Mouse (Mus musculus): Measurements from ENCODE around the gene Kcnab1. TPM values are rescaled to one million over a fixed set of nuclear protein-coding genes. Genes with fewer than 3 reads are reported as not detected.

The Kcnab1 gene
- polyA plus RNA-seq, 1 experiment = 0.78 TPM

GRCm38 (mm10) chr3:65358841-65359240, 249.7 kb downstream of the Kcnab1 start:
- Histone ChIP-seq H3K27ac (ENCODE audit: insufficient read depth, low read depth, low read length) (no peak overlapping the region), H3K4me3 (ENCODE audit: insufficient read depth, low read length) (no peak overlapping the region), H3K4me1 (ENCODE audit: control insufficient read depth, insufficient read depth, low read length) (peaks cover 9% of the 10 kb centered on the region)
- TF ChIP-seq CTCF (IDR thresholded peaks at IDR 0.05; ENCODE audit: low read depth, low read length) = no peak
- TF ChIP-seq POLR2A (IDR thresholded peaks at IDR 0.05; ENCODE audit: borderline replicate concordance, low read depth, low read length) = no peak

- TF ChIP-seq POLR2A (IDR thresholded peaks at IDR 0.05; ENCODE audit: borderline replicate concordance, low read depth, low read length) (no peak), CTCF (IDR thresholded peaks at IDR 0.05; ENCODE audit: low read depth, low read length) (no peak)
- Histone ChIP-seq H3K4me3 (ENCODE audit: insufficient read depth, low read length) (no peak overlapping the region), H3K4me1 (ENCODE audit: control insufficient read depth, insufficient read depth, low read length) (peaks cover 6% of the 10 kb centered on the region), H3K27ac (ENCODE audit: insufficient read depth, low read depth, low read length) (no peak overlapping the region)
Measured at GRCm38 (mm10) chr3:65360163-65360969, 251.2 kb downstream of the Kcnab1 start.

- Histone ChIP-seq H3K4me1 (ENCODE audit: control insufficient read depth, insufficient read depth, low read length) (peaks cover 2% of the 10 kb centered on the region; the same call in 1 of the 2 replicates), H3K27ac (ENCODE audit: insufficient read depth, low read depth, low read length) (no peak overlapping the region), H3K4me3 (ENCODE audit: insufficient read depth, low read length) (no peak overlapping the region)
- TF ChIP-seq CTCF (IDR thresholded peaks at IDR 0.05; ENCODE audit: low read depth, low read length) = no peak
- no peak for TF ChIP-seq POLR2A (IDR thresholded peaks at IDR 0.05; ENCODE audit: borderline replicate concordance, low read depth, low read length)
Measured at GRCm38 (mm10) chr3:65363438-65363837, 254.3 kb downstream of the Kcnab1 start.

- Histone ChIP-seq H3K4me3 (ENCODE audit: insufficient read depth, low read length) (no peak overlapping the region), H3K4me1 (ENCODE audit: control insufficient read depth, insufficient read depth, low read length) (peaks cover 2% of the 10 kb centered on the region; the same call in 1 of the 2 replicates), H3K27ac (ENCODE audit: insufficient read depth, low read depth, low read length) (no peak overlapping the region)
- no peak for TF ChIP-seq CTCF (IDR thresholded peaks at IDR 0.05; ENCODE audit: low read depth, low read length)
- no peak for TF ChIP-seq POLR2A (IDR thresholded peaks at IDR 0.05; ENCODE audit: borderline replicate concordance, low read depth, low read length)
Measured at GRCm38 (mm10) chr3:65365184-65365583, 256.0 kb downstream of the Kcnab1 start.

- TF ChIP-seq CTCF (IDR thresholded peaks at IDR 0.05; ENCODE audit: low read depth, low read length) (no peak), POLR2A (IDR thresholded peaks at IDR 0.05; ENCODE audit: borderline replicate concordance, low read depth, low read length) (no peak)
- peaks cover 2% of the 10 kb centered on the region; the same call in 1 of the 2 replicates for H3K4me1 ChIP-seq (ENCODE audit: control insufficient read depth, insufficient read depth, low read length)
- no peak overlapping the region for H3K27ac ChIP-seq (ENCODE audit: insufficient read depth, low read depth, low read length)
- no peak overlapping the region for H3K4me3 ChIP-seq (ENCODE audit: insufficient read depth, low read length)
Measured at GRCm38 (mm10) chr3:65365921-65366710, 256.9 kb downstream of the Kcnab1 start.

GRCm38 (mm10) chr3:65367944-65368343, 258.8 kb downstream of the Kcnab1 start:
- H3K4me3 ChIP-seq (ENCODE audit: insufficient read depth, low read length) = no peak overlapping the region
- H3K27ac ChIP-seq (ENCODE audit: insufficient read depth, low read depth, low read length) = no peak overlapping the region
- H3K4me1 ChIP-seq (ENCODE audit: control insufficient read depth, insufficient read depth, low read length) = peaks cover 2% of the 10 kb centered on the region; the same call in 1 of the 2 replicates
- TF ChIP-seq CTCF (IDR thresholded peaks at IDR 0.05; ENCODE audit: low read depth, low read length) = no peak
- TF ChIP-seq POLR2A (IDR thresholded peaks at IDR 0.05; ENCODE audit: borderline replicate concordance, low read depth, low read length) = no peak

- TF ChIP-seq POLR2A (IDR thresholded peaks at IDR 0.05; ENCODE audit: borderline replicate concordance, low read depth, low read length) = no peak
- no peak for TF ChIP-seq CTCF (IDR thresholded peaks at IDR 0.05; ENCODE audit: low read depth, low read length)
- H3K27ac ChIP-seq (ENCODE audit: insufficient read depth, low read depth, low read length) = no peak overlapping the region
- H3K4me3 ChIP-seq (ENCODE audit: insufficient read depth, low read length) = no peak overlapping the region
- no peaks in the 10 kb centered on the region for H3K4me1 ChIP-seq (ENCODE audit: control insufficient read depth, insufficient read depth, low read length)
Measured at GRCm38 (mm10) chr3:65372552-65372951, 263.4 kb downstream of the Kcnab1 start.

- H3K4me3 ChIP-seq (ENCODE audit: insufficient read depth, low read length) = no peak overlapping the region
- no peak overlapping the region for H3K27ac ChIP-seq (ENCODE audit: insufficient read depth, low read depth, low read length)
- no peak for TF ChIP-seq POLR2A (IDR thresholded peaks at IDR 0.05; ENCODE audit: borderline replicate concordance, low read depth, low read length)
- no peaks in the 10 kb centered on the region for H3K4me1 ChIP-seq (ENCODE audit: control insufficient read depth, insufficient read depth, low read length)
Measured at GRCm38 (mm10) chr3:65373594-65374182, 264.5 kb downstream of the Kcnab1 start.

- no peaks in the 10 kb centered on the region for H3K4me1 ChIP-seq (ENCODE audit: control insufficient read depth, insufficient read depth, low read length)
- H3K4me3 ChIP-seq (ENCODE audit: insufficient read depth, low read length) = no peak overlapping the region
- TF ChIP-seq CTCF (IDR thresholded peaks at IDR 0.05; ENCODE audit: low read depth, low read length) (no peak), POLR2A (IDR thresholded peaks at IDR 0.05; ENCODE audit: borderline replicate concordance, low read depth, low read length) (no peak)
- no peak overlapping the region for H3K27ac ChIP-seq (ENCODE audit: insufficient read depth, low read depth, low read length)
Measured at GRCm38 (mm10) chr3:65374729-65375128, 265.5 kb downstream of the Kcnab1 start.

Data from bone marrow macrophage, adult 2 months (primary cell).